Mouse (Mus musculus) cerebellum, postnatal 14 days (tissue): ENCODE measurements around the gene Kremen1.
A peak's percentile ranks its signal among the peaks of the same experiment; 100 is the strongest.

ENCODE experiments used
- DNase-seq, 2 experiments: peaks; one replicate each; pipeline ENCODE4 v3.0.0; 2021; ENCODE audit warnings: mixed read lengths in 2 of 2

Gene Kremen1

GRCm38 (mm10) chr11:5265764-5266163 lies 4.4 kb upstream of the Kremen1 start:
- no peak for DNase-seq

GRCm38 (mm10) chr11:5263078-5263730 lies 1.8 kb upstream of the Kremen1 start:
- DNase-seq = no peak

- DNase-seq = peak; percentile 51 to 53
These were observed 357 bp downstream of the Kremen1 start for GRCm38 (mm10) chr11:5260942-5261459.

GRCm38 (mm10) chr11:5259944-5260598 lies 1.3 kb downstream of the Kremen1 start:
- no peak for DNase-seq

DNA sequence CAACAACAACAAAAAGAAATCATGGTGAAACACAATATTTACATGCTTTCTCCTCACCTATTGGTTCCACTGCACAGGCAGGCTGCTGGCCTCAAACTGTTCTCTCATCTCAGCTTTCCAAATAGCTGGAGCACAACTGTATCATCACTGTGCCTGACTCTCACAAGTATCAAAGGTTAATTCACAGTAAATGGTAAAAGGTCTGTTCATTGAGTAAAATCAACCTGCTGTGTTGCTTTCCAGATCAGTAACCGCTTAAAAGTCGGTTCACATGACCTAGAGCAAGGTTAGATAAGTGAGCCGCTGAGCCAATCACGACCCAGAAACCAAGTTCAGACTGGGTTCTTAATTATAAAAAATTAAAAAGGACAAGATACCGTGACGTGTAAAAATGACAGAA lies 3.3 kb downstream of the Kremen1 start:
- DNase-seq = no peak

DNA sequence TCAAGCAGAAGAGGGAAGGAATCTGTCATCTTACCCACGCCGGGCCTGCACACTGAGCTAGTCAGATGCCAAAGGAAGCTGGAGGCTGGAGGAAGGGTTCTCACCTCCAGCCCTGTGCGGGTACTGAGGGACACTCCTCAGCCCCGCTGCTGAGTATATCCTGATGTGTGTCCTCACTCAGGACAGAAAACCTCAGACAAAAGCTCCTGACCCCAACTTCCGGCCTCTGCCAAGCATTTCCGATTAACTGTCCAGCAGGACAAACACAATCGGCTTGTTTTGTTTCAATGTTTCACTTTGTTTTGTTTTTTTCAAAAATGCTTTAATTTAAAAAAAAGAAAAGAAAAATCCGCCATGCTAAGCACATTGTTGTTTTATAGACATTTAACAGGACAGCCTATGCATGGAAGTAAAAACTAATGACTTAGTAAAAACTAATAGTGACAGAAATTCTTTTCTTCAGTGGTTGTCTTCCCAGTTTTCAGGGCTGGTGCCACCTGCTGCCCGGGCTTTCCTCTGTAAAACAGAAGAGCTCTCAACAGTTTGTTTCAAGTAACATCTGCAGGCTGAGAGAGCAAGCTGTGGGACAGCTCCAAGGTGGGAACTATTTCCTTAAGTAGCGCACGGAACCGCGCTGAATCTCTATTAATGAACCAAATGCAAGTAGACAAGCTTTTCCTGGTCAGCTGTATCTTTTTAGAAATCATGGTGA lies 4.1 kb downstream of the Kremen1 start:
- no peak for DNase-seq

GRCm38 (mm10) chr11:5255509-5256014 lies 5.8 kb downstream of the Kremen1 start:
- no peak for DNase-seq

DNA sequence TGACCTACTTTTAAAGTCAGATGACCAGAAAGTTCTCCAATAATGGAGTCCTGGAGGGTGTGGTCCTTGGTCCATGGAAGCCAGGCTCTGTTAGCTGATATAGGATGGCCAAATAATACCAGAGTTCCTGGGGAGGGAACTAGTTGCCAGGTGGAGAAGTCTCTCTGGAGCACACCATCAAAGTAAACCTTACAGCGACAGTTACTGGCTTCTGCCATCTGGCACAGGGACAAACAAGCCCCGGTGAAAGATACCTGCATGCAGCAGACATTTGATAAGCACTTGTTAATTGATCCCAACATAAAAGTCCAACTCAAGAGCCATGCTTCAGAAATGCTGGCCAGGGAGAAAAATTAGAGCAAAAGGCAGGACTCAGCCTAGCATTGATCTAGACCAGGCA lies 7.3 kb downstream of the Kremen1 start:
- no peak for DNase-seq

- DNase-seq = no peak
These were observed 7.8 kb downstream of the Kremen1 start for GRCm38 (mm10) chr11:5253528-5253927.

- DNase-seq = no peak
These were observed 8.6 kb downstream of the Kremen1 start for GRCm38 (mm10) chr11:5252727-5253126.

- no peak for DNase-seq
These were observed 10.2 kb downstream of the Kremen1 start for GRCm38 (mm10) chr11:5251112-5251511.

DNA sequence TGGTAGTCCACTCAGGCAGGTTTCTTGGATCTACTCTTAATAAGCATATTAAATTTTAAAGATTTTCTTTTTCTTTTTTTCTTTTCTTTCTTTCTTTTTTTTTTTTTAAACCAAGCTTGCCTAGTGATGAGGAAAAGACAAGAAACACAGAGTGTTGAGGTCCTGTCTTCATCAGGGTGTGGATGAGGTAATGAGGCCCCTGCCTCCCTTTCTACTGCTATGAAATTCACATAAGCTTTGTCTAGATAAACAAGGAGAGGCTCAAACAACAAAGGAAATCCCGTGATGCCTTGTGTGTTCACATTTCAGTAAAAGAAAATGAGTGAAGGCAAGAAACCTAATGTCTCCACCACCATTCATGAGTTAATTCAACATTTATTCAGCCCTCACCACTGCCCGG lies 13.2 kb downstream of the Kremen1 start:
- DNase-seq = no peak

- DNase-seq = no peak
These were observed 15.9 kb downstream of the Kremen1 start for GRCm38 (mm10) chr11:5245431-5245830.

DNA sequence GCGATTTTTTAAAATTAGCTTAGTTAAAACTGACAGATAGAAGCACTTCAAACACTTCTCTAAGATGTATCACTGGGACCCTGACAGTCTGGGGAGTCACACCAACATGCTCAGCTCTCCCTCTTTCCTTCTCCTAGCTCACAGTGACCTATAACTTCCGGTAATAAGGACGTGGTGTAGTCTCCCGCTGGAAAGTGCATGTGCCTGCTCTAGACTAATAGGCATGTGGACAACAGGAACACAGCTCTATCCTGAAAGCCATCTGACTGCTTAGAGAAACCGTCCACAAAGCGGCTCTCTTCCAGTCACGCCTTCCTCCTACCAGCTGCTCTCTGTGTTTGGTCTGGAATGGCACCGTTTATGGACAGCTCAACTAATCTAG lies 16.6 kb downstream of the Kremen1 start:
- no peak for DNase-seq

DNA sequence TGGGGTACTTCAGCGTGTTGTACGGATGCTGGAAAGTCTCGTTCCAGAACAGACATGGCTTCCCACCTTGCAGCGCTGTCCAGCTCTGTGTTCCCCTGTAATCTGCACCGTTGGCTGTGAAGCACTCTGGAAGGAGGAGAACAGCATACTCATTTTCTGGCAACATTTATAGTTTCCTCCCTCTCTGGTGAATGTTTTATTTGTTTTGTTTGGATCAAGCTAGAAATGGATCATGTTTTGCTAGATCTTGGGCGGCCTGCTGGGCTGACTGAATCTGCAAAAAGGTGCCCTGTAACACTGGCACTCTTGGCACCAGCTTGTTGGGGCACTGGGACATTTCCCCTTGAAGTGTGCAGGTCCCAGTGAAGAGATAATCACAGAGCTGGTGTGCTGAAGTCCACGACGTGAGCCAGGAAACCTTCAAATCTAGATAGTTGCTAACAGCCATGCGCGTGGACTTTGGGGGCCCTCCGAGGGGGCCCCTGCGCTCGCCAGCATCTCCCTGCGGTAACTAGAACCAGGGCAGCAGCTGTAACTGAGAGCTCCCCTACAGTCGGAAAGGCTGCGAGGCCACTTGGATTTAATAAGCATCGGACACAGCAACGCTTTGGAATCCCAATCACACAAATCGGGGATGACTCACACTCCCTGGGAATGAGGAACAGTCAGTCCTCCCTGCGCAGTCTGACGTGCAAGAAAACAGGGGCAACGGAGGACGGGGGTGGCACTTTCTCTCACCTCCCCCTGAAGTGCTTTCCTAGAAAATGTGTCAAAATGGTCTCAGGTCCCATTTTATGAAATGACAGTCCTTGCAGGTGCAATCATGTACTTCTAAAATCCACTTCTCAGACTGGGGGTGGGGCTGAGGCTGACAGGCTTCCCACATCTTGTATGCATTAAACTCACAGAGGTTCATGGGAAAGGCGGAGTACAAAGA lies 17.3 kb downstream of the Kremen1 start:
- peak in 1 of 2 experiments; percentile 17 for DNase-seq

GRCm38 (mm10) chr11:5243208-5243607 lies 18.1 kb downstream of the Kremen1 start:
- DNase-seq = no peak

DNA sequence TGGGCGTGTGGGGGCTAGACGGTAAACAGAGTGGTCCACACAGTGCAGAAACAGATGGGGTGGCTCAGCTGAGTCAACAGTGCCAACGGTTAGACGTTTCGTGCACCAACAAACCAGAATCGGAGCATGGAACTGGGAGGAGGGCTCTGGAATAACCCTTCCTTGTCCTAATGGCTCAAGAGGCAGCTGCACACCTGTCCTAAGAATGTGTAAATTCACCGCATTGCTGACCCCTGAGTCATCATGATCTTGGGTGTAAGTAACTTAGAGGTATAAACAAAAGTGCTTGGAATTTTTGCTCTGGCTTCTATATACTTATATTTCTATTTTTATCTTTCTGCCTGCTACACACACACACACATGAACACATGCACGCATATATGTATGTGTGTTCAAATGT lies 19.2 kb downstream of the Kremen1 start:
- no peak for DNase-seq

- DNase-seq = no peak
These were observed 21.4 kb downstream of the Kremen1 start for GRCm38 (mm10) chr11:5239706-5240690.

GRCm38 (mm10) chr11:5219910-5220447 lies 41.4 kb downstream of the Kremen1 start:
- DNase-seq = no peak

DNA sequence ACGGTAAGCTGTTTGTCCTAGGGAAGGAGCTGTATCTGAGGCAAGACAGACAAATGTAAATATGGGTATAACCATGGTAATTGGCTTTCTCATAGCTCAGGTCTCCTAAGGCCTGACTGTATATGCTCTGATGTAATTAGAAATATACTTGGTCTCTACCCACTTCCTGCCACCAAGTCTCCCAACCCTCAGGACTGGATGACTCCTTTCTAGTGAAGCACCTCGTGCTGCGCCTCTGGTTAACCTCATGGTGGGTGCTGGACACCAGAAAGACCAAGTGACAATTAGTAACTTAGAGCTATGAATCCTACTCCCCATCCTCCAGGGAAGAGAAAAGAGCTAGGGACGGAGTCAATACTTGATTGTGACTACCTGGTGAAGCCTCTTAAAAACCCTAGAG lies 42.0 kb downstream of the Kremen1 start:
- DNase-seq = no peak
